Mouse (Mus musculus) intestine, embryonic 14.5 days (tissue): ENCODE measurements around the gene Vps35l. TPM values are rescaled to one million over a fixed set of nuclear protein-coding genes. Genes with fewer than 3 reads are reported as not detected.

Experiments
- ATAC-seq: fragments of 200-750 bp; cut with Nextera tagmentation; replicated peaks from 2 replicates; pipeline ENCODE4 v1.8.0; 2017; ENCODE audit warnings: low read depth, moderate number of reproducible peaks, moderate TSS enrichment, moderate library complexity; ENCODE audit not compliant: low FRiP score, low TSS enrichment
- DNase-seq: peaks from one replicate; pipeline ENCODE4 v3.0.0-alpha.2; 2018; ENCODE audit warnings: low spot score
- H3K27ac ChIP-seq: fragments of 300-500 bp; sonication (generic); 2 replicates; pipeline ENCODE4 v1.5.1; 2014; ENCODE audit warnings: low read depth, mild to moderate bottlenecking, control low read depth
- H3K27me3 ChIP-seq: fragments of 300-500 bp; sonication (generic); replicated peaks from 2 replicates; pipeline ENCODE4 v1.6.1; 2014; ENCODE audit warnings: low read length, control low read depth; ENCODE audit not compliant: control insufficient read depth, insufficient read depth
- H3K36me3 ChIP-seq: fragments of 300-500 bp; sonication (generic); 2 replicates; pipeline ENCODE4 v1.6.1; 2014; ENCODE audit warnings: low read length, control low read depth; ENCODE audit not compliant: control insufficient read depth, insufficient read depth
- H3K4me1 ChIP-seq: fragments of 300-500 bp; sonication (generic); replicated peaks from 2 replicates; pipeline ENCODE4 v1.6.1; 2014; ENCODE audit warnings: low read length, control low read depth, mixed read lengths; ENCODE audit not compliant: control insufficient read depth, insufficient read depth
- H3K4me2 ChIP-seq: fragments of 300-500 bp; sonication (generic); 2 replicates; pipeline ENCODE4 v1.6.1; 2014; ENCODE audit warnings: low read length
- H3K4me3 ChIP-seq: fragments of 300-500 bp; sonication (generic); 2 replicates; pipeline ENCODE4 v1.5.1; 2014; ENCODE audit warnings: low read depth, low read length, control low read depth, mixed read lengths
- H3K9ac ChIP-seq: fragments of 300-500 bp; sonication (generic); 2 replicates; pipeline ENCODE4 v1.6.1; 2014; ENCODE audit warnings: mild to moderate bottlenecking, low read length
- H3K9me3 ChIP-seq: fragments of 300-500 bp; sonication (generic); 2 replicates; pipeline ENCODE4 v1.6.1; 2016; ENCODE audit warnings: low read length, control low read depth; ENCODE audit not compliant: control insufficient read depth
- WGBS: fragments of 180-500 bp; shearing (Covaris S2); extraction: QIAGEN DNeasy Blood & Tissue Kit; methylation state at CpG from one replicate; pipeline ENCODE4 v1.1.7; 2014; 5-methylcytosine and 5-hydroxymethylcytosine counted together
- polyA plus RNA-seq: library from polyadenylated mRNA; unstranded; fragments of >200 nt; fragmentation: Nextera tagmentation; extraction: Ambion mirVana; gene quantifications from 2 replicates; pipeline ENCODE4 v1.2.1, GENCODE M21; 2014

Vps35l gene
- polyA plus RNA-seq, 1 experiment from 2014 or later, result 67.7 TPM

GRCm38 (mm10) chr7:118723927-118724326 lies 16.1 kb upstream of the Vps35l start:
- Histone ChIP-seq H3K4me2 (no peak overlapping the region), H3K9ac (no peak overlapping the region), H3K4me3 (no peak overlapping the region), H3K27me3 (no peaks in the 10 kb centered on the region), H3K4me1 (no peaks in the 10 kb centered on the region), H3K36me3 (peaks cover 44% of the 10 kb centered on the region), H3K9me3 (no peaks in the 10 kb centered on the region), H3K27ac (no peak overlapping the region)
- ATAC-seq (no peak), DNase-seq (no peak)
- 88% methylated on average over 9 of the region's 9 CpGs for WGBS

GRCm38 (mm10) chr7:118725459-118725858 lies 14.6 kb upstream of the Vps35l start:
- no peak overlapping the region for H3K4me2 ChIP-seq
- no peak overlapping the region for H3K27ac ChIP-seq
- no peak overlapping the region for H3K4me3 ChIP-seq
- 80% methylated on average over 2 of the region's 2 CpGs for WGBS
- H3K4me1 ChIP-seq, result no peaks in the 10 kb centered on the region
- H3K27me3 ChIP-seq, result no peaks in the 10 kb centered on the region
- no peaks in the 10 kb centered on the region for H3K9me3 ChIP-seq
- ATAC-seq, result no peak
- no peak for DNase-seq
- peaks cover 59% of the 10 kb centered on the region for H3K36me3 ChIP-seq
- no peak overlapping the region for H3K9ac ChIP-seq

- Histone ChIP-seq H3K27me3 (no peaks in the 10 kb centered on the region), H3K9ac (no peak overlapping the region), H3K4me1 (no peaks in the 10 kb centered on the region), H3K27ac (no peak overlapping the region), H3K36me3 (peaks cover 74% of the 10 kb centered on the region), H3K4me3 (no peak overlapping the region), H3K9me3 (no peaks in the 10 kb centered on the region), H3K4me2 (no peak overlapping the region)
- 86% methylated on average over 13 of the region's 13 CpGs for WGBS
- ATAC-seq (0 out of 2 replicates have a peak, but pooled peaks have one; percentile 43), DNase-seq (no peak)
Measured at GRCm38 (mm10) chr7:118728846-118729587, 11.0 kb upstream of the Vps35l start.

GRCm38 (mm10) chr7:118731781-118732180 lies 8.2 kb upstream of the Vps35l start:
- Histone ChIP-seq H3K9ac (no peak overlapping the region), H3K9me3 (no peaks in the 10 kb centered on the region), H3K4me2 (no peak overlapping the region), H3K27ac (no peak overlapping the region), H3K4me1 (no peaks in the 10 kb centered on the region), H3K36me3 (peaks cover 68% of the 10 kb centered on the region), H3K4me3 (no peak overlapping the region), H3K27me3 (no peaks in the 10 kb centered on the region)
- ATAC-seq (no peak), DNase-seq (no peak)
- 87% methylated on average over 3 of the region's 3 CpGs for WGBS

GRCm38 (mm10) chr7:118733225-118733624 lies 6.8 kb upstream of the Vps35l start:
- Histone ChIP-seq H3K4me1 (no peaks in the 10 kb centered on the region), H3K9me3 (no peaks in the 10 kb centered on the region), H3K9ac (no peak overlapping the region), H3K27me3 (no peaks in the 10 kb centered on the region), H3K4me3 (no peak overlapping the region), H3K36me3 (peaks cover 60% of the 10 kb centered on the region), H3K4me2 (no peak overlapping the region), H3K27ac (no peak overlapping the region)
- WGBS, result 93% methylated on average over 13 of the region's 13 CpGs
- DNase-seq (no peak), ATAC-seq (no peak)

- ATAC-seq (no peak), DNase-seq (no peak)
- Histone ChIP-seq H3K9me3 (no peaks in the 10 kb centered on the region), H3K36me3 (peaks cover 15% of the 10 kb centered on the region; the same call in 1 of the 2 replicates), H3K9ac (no peak overlapping the region), H3K27ac (no peak overlapping the region), H3K4me1 (peaks cover 12% of the 10 kb centered on the region; the same call in 1 of the 2 replicates), H3K4me3 (no peak overlapping the region), H3K4me2 (no peak overlapping the region), H3K27me3 (no peaks in the 10 kb centered on the region)
- WGBS, result 73% methylated on average over 1 of the region's 1 CpGs
Measured at GRCm38 (mm10) chr7:118738730-118739129, 1.3 kb upstream of the Vps35l start.

- peak overlapping the region; percentile 71 for H3K4me2 ChIP-seq
- DNase-seq, result peak; percentile 98
- H3K9ac ChIP-seq, result peak overlapping the region; percentile 66
- H3K4me1 ChIP-seq, result peaks cover 12% of the 10 kb centered on the region; the same call in 1 of the 2 replicates
- ATAC-seq, result peak; percentile 95
- H3K36me3 ChIP-seq, result peaks cover 17% of the 10 kb centered on the region
- no peaks in the 10 kb centered on the region for H3K9me3 ChIP-seq
- H3K4me3 ChIP-seq, result peak overlapping the region; percentile 82
- 4% methylated on average over 41 of the region's 41 CpGs for WGBS
- H3K27me3 ChIP-seq, result no peaks in the 10 kb centered on the region
- H3K27ac ChIP-seq, result peak overlapping the region; percentile 38
Measured at GRCm38 (mm10) chr7:118740532-118741338, 709 bp downstream of the Vps35l start.

GRCm38 (mm10) chr7:118742278-118742677 lies 2.3 kb downstream of the Vps35l start:
- ATAC-seq (no peak), DNase-seq (no peak)
- Histone ChIP-seq H3K27ac (no peak overlapping the region), H3K4me1 (peaks cover 12% of the 10 kb centered on the region; the same call in 1 of the 2 replicates), H3K4me3 (no peak overlapping the region), H3K9me3 (no peaks in the 10 kb centered on the region), H3K9ac (no peak overlapping the region), H3K36me3 (peaks cover 24% of the 10 kb centered on the region), H3K4me2 (no peak overlapping the region), H3K27me3 (no peaks in the 10 kb centered on the region)
- 87% methylated on average over 4 of the region's 6 CpGs for WGBS
